Mouse (Mus musculus): ENCODE data around the gene Hrh2. TPM values are rescaled to one million over a fixed set of nuclear protein-coding genes. Genes with fewer than 3 reads are reported as not detected.
A peak's percentile ranks its signal among the peaks of the same experiment; 100 is the strongest.

The Hrh2 gene
- polyA plus RNA-seq, 1 experiment from 2014 or later = 0.45 TPM

DNA sequence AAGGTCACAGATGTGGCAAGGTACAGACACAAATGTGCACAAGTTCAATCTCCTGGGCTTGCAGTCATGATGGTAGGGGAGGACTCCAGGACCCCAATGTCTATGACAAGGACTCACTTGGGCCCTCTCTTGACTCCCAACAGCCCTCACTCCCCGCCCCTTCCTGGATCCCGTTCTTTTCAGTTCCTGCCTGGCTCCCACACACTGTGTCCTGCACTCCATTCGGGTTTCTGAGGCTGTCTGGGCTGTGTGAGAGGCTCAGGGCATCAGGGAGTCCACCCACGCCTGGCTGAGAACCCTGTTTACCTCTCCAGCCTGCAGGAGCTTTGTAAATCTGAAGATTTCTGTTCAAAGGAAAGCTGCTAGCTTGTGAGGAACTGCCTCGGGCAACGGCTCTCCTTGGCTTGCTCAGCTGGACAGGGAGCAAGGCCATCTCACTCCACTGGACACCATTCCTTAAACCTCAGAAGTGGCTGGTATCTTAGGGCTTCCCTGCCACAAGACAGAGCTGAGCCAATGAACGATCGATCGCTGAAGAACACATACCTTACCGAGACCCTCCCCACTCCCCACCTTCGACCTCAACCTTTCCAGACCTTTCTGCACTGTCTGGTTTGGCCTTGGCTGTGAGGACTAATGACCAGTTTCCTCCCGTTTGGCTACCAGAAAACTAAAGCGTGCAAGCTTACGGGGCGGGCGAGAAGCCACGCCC is 90.4 kb downstream of the Hrh2 start:
- Histone ChIP-seq H3K4me2 (peak overlapping the region; percentile 45), H3K36me3 (no peaks in the 10 kb centered on the region), H3K27ac (peak overlapping the region; percentile 69), H3K4me1 (replicated peaks) (peaks cover 25% of the 10 kb centered on the region), H3K9me3 (no peaks in the 10 kb centered on the region), H3K27me3 (0 out of 2 replicates have a peak, but pooled peaks cover 6% of the 10 kb centered on the region), H3K9ac (peak overlapping the region; percentile 49), H3K4me3 (peak overlapping the region; percentile 11; the same call in 1 of the 2 replicates)
- ATAC-seq (ENCODE audit: low FRiP score) = peak; percentile 31; the same call in 1 of the 2 replicates
- WGBS = 22% methylated on average over 17 of the region's 17 CpGs

DNA sequence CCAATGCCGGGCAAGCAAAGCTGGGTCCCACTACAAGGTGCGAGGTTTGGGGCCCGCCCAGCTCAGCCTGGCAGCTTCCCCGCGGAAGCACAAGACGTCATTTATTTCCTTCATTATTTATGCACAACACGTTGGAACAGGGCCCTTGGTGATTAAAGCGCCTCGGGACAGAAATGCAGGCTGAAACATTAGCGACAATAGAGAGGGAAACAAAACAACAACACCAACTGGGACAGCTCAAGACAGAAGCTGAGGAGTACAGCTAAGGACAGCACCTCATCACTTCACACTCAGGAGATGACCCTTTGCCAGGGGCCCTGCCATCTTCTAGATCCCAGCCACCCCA is 90.9 kb downstream of the Hrh2 start:
- no peaks in the 10 kb centered on the region for H3K36me3 ChIP-seq
- H3K4me1 ChIP-seq (replicated peaks) = peaks cover 25% of the 10 kb centered on the region
- H3K9ac ChIP-seq = peak overlapping the region; percentile 49
- peak; percentile 75 for ATAC-seq (ENCODE audit: low FRiP score)
- H3K27ac ChIP-seq = peak overlapping the region; percentile 52
- H3K4me2 ChIP-seq = peak overlapping the region; percentile 45
- 0 out of 2 replicates have a peak, but pooled peaks cover 6% of the 10 kb centered on the region for H3K27me3 ChIP-seq
- H3K9me3 ChIP-seq = no peaks in the 10 kb centered on the region
- 1% methylated on average over 10 of the region's 10 CpGs for WGBS
- H3K4me3 ChIP-seq = peak overlapping the region; percentile 11; the same call in 1 of the 2 replicates

Other genes starting within 250 kb of the Hrh2 start
- 1.2 and 1.5 TPM in 2 replicates for gene Drd1, start 136.4 kb upstream of the Hrh2 start, polyA plus RNA-seq (2015; fragmentation: Nextera tagmentation; extraction: Ambion mirVana)
- 77.3 and 81.4 TPM in 2 replicates for gene Sfxn1, start 120.3 kb upstream of the Hrh2 start, polyA plus RNA-seq (2015; fragmentation: Nextera tagmentation; extraction: Ambion mirVana)
- 15.8 and 21.2 TPM in 2 replicates for gene Cplx2, start 179.2 kb downstream of the Hrh2 start, polyA plus RNA-seq (2015; fragmentation: Nextera tagmentation; extraction: Ambion mirVana)

Measured in hindbrain, embryonic 13.5 days (tissue).